Mouse (Mus musculus) right cerebral cortex, postnatal 10 days (tissue): Measurements from ENCODE around the gene Fam45a.

Experiments
- DNase-seq, 2 experiments: peaks; one replicate each; pipeline ENCODE4 v3.0.0; 2021; ENCODE audit warnings: low spot score in 2 of 2

The Fam45a gene

DNA sequence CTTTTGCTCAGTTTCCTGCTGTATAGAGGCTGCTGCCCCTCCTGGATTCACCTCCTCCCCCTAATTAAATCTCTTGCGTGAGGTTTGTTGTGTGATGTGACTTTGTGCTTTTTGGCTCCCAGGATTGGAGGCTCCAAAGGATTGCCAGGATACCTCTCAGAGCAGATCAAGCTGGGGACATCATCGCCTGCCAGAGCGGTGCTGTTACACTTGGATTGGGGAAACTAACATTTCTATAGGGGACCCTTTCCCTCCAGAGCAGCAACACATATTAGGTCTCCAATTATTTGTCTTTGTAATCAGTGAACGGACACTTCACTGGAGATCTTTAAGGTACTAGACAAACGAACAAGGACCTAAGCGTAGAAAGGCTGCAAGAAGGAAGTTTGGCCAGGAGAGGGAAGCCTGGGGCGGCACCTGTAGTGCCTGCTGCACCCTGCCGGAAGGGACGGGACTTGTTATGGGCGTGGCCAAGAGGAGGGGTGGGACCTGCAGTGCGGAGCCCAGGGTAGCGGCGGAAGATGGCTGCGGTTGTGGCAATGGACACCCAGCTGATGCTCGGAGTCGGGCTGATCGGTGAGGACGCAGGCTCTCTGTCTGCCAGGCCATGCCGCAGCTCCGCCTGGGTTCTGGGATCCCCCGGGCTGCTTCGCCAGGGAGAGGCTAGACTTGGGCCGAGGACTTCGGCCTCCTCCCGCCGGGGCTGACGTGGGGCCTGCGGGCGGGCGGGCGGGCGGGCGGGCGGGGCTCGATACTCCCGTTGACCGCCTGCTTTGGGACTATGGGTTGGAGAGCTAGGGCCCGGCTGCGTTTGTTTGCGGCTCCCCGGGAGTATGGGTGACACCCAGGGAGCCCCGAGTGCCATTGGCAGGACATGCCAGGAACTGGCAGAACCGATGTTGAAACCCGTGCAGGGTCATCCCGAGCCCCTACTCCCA, at the start of gene Fam45a:
Gene Fam45a, plus strand, starts transcription at position 488 of the 938 bp plus-strand sequence.
- peak; percentile 94 for DNase-seq

DNA sequence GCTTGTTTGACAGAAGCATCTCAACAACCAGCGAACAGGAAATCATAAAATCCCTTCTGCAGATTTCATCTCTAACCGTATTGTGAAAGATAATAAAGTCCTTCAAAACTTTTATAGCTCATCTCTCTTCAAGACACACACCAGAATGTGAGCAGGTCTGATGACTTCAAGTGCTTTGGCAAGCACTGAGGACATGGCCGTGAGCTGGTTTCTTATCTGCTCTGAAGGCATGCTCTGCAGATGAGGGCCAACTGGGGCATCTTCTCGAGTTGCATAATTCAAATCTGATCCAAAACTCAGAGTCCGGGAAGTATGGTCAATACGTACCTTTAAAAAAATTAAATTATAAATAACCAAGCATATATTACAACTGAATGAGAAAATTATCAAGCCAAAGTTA, 38.0 kb upstream of the Fam45a start:
- no peak for DNase-seq

DNA sequence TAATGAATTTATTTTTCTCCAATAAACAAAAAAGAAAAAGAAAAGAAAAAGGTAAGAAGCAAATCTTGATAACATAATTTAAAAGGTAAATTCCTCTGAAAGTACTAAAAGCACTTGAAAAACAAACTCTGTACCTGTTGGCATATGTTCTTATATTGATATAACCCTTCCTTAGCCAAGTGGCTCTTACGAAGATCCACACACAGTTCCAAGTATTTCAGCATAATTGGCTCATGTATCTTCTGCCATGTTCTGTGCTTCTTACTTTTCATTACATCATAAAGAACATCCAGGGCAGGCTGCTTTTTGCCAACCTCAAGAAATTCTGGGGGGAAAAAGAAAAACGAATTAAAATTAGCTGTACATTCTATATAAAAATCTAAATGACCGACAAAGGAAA, 29.4 kb upstream of the Fam45a start:
- DNase-seq = no peak

DNA sequence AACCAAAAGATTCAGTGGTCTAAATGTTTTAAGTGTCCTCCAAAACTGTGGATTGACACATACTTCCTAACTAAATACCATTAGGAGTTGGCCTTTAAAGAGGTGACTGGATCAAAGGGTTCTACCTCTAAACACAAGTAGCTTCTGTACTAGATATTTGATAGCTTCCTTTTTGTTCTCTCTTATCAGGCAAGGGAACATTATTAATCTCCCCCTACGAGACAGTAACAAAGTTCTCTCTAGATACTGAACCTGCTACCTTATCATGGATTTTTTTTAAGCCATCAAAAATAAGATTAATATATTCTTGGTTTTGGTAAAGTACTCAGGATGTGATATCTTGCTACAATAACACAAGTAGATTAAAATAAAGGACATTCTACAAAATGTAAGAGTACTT, 26.7 kb upstream of the Fam45a start:
- no peak for DNase-seq

DNA sequence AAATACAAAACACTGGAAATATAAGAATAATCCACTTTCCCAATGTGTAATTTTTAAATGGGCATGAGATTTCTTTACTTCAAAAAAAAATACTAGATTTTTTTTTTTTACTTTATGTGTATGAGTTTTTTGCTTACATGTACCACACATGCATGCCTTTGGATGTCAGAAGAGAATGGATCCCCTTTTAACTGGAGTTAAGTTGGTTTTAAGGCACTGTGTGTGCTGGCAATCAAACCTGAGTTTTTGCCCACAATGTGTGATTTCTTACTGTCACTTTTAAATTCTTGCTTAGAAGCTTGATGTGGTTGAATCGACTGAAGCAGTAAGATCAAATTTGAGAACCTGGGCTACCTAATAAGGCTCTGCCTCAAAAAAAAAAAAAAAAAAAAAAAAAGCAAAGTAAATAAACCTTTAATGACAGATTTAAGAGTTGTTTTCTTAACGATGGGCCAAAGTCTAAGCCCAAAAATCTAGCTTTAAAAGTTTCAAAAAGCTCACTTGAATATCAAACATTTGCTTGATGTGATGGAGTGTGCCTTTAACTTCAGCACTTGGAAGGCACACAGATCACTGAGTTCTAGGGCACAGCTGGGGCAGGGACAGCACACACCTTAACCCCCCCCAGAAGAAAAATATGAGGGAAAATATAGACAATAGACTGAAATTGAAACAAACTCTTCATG, 23.8 kb upstream of the Fam45a start:
- DNase-seq = no peak

DNA sequence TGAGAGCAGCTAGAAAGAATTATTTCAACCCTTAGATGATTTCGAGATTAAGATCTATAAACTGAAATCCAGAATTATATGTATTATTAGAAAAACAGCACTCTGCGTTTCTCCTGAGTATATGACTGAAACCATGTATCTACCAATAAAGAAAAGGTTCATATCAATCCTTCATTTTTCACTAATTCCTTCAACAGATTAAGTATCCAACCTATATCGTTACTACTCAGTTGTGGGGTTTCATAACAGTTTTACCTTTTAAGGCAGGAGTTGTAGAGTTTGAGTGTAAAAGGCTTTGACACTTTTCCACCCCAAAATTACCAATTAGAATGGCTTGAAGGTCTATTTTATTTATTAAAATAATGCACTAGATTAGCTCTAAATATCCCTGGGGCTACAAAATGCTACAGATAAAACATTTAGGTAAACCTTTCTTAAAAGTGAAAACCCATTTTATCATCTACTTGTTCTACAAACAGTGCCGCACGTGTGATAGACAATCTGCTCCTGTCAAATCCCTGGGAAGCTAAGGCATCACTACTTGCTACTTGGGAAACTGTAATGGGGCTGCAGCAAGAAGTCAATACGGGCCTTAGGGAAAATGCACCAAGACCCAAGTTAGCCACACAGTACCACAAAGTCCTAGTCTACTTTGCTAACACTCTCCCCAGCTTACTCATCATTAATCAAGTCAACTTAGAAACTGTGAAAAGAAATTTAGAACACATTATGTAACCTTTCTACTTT, 23.0 kb upstream of the Fam45a start:
- DNase-seq = no peak

DNA sequence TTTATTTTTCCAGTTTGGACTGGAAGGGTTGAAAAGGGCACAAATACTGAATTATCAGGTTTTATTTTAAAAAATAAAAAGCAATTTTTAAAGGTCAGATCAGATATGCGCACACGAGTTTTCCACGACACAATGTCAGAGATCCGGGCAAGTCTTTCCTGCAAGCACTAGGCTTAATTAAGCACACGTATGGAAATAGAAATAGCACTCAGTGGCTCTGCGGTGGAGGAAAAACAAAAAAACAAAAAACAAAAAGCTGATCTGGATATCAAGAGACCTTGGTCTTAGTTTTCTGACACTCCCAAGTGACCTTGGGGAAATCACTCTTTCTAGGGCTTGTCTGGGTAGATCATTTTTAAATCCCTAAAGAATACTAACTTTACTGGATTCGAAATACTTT, 21.9 kb upstream of the Fam45a start:
- no peak for DNase-seq

DNA sequence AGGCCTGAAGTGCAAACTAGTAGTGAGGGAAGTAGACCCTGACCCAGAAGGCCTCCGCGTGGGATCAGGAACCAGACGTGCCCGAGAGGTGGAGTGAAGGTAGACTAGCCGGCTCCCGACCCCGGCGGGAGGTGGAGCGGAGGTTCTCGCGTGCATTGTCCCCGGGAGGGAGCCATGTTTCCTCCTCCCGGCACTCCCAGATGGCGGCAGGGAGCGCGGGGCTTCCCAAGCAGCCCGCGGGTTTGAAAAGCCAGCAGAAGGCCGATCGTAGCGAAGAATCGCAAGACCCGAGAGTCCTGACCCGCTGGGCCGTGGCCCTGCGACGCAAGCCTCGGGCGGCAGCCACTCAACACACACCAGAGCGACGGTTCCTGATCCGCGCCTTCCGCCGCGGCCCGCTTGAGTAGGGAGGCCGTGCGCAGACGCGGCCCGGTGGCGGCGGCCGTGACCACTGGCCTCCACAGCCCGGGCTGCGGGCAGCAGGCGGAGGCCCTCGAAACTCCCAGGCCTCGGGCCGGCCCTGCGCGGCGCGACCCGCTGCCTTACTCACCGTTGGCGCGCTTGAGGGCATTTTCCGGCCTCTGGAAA, 21.4 kb upstream of the Fam45a start:
- DNase-seq = peak; percentile 57 to 63

DNA sequence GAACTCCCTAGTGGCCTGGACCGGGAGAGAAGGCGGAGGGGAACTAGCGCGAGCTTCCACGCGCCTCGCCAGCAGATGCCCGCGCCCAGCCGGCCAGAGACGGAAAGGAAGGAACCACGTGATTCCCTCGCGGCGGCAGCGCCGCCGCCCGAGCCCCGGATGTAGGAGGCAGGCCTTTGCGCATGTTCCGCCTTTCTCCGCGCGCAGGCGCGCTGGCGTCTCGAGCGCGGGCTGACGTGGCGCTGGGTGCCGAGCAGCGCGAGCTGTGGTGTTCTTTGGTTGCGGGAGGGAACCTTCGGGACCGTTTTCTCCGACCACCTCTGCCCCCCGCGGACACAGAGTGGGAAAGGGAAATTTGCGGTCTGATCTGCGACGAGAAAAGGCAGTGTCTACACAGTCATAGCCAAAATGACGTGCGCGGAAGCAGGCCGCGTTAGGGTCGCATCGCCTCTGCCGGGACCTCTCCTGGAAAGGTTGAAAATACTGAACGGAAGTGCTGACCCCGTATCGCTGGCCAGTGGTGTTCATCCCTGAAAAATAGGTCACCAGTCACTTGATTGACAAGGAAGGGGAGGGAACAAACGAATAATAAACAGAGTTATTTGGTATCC, 20.7 kb upstream of the Fam45a start, which contains the start of gene Eif3a:
Gene Eif3a, minus strand, starts transcription at position 108 of the 611 bp plus-strand sequence.
- peak; percentile 96 to 98 for DNase-seq

DNA sequence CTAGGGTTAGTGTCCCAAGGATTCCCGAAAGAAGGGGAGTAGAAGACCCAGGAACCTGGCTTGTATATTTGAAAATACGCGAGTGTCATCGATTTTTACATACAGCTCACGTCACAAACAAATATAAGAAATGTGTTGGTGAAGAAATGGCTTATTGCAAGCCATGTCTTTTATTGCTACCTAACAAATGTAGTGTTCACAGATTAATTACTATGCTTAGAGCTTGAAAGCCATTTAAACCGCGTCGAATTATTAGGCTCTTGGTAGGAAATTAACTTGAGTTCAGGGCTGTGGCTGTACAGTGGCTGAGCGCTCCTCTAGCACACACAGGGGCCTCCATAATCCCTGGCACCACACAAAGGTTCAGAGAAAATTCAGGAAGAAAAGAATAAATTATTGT, 20.2 kb upstream of the Fam45a start:
- DNase-seq = no peak

DNA sequence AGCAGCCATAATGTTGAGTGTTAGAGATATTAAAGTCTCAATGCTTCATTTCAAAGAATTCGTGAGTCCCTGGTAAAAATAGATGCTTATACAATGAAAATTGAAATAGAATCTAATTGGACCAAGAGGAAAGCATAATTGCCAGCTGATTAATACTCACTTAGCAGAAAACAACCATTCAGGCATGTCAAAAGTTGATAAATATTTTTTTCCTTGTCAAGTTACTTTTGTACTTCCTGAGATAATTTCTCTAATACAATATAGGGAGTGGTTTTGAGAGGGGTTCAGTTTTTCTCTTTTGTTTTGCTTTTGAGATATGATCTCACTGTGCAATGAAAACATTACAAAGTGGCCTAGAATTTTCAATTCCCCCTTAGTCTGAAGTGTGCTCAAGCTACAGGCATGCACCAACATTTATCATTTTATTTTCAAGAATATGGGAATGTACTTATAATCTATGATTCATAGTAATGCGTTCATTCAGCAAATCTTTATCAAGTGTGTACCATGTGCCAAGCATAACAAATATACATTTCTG, 18.1 kb upstream of the Fam45a start:
- no peak for DNase-seq

DNA sequence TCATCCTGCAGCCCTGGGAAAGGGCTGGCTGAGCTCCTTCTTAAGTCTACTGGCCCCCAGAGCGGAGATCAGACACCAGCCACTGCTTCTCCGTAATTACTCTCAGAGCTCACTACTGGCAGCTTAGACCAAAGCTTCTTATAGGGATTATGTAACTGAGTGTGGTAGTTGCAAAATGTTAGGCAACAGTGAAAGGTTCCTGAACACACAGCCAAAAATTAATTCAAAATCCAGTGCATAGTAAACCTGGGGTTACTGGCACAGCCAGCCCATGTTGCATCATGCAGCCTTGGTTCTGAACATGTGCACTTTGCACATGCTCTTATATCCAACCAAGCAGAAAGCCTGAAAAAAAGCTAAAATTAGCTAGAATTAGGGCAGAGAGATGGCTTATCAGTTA, 16.1 kb upstream of the Fam45a start:
- DNase-seq = no peak

DNA sequence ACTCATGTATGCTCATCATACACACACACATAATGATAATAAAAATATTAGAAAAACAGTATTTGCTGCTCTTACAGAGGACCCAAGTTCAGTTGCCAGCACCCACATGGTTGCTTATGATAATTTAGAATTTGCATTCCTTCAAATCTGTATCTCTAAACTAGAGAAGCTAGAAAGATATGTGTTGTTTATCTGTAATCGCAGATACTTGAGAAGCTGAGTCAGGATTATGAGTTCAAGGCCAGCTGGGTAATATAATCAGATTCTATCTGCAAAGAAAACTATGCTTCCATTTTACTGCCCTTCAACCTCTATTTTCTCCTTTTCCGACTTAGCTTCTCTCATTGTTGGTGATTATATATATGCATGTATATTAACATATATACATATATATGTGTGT, 14.0 kb upstream of the Fam45a start:
- DNase-seq = no peak

DNA sequence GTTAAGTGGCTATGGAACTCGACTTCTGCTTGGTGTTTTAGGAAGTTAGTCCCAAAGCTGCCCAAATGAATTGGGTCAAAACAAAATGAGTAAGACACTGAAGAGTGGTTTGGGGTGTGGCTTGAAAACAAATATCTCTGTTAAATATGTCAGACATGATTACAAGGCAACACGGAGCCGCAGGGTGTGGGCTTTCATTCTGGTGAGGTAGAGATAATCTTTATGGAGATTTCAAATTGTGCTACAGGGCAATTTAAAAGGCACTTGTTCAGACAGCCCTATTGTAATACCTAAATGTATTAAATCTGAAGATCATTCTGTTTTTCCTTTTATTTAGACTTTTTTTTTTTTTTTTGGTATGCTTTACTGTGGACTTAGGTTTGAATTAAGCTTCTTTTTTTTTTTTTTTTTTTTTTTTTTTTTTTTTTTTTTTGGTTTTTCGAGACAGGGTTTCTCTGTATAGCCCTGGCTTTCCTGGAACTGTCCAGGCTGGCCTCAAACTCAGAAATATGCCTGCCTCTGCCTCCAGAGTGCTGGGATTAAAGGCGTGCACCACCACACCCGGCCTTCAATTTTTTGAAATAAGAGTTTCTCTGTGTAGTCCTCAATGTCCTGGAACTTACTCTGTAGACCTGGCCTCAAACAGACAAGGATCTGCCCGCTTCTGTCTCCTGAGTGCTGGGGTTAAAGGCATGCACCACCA, 11.4 kb upstream of the Fam45a start:
- DNase-seq = no peak

DNA sequence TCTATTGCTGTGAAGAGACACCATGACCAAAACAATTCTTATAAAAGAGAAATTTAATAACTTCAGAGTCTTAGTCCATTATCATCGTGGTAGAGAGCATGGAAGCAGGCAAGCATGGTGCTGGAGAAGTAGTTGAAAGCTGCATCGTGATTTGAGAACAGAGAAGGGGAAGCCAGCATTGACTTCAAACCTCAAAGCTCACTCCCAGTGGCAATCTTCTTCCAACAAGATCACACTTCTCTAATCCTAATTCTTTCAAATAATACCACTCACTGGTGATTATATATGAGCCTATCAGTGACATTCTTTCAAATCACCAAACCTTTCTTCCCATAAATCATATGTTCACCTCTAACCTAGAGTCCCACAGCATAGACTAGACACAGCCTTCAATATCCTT, 6.5 kb upstream of the Fam45a start:
- DNase-seq = no peak

DNA sequence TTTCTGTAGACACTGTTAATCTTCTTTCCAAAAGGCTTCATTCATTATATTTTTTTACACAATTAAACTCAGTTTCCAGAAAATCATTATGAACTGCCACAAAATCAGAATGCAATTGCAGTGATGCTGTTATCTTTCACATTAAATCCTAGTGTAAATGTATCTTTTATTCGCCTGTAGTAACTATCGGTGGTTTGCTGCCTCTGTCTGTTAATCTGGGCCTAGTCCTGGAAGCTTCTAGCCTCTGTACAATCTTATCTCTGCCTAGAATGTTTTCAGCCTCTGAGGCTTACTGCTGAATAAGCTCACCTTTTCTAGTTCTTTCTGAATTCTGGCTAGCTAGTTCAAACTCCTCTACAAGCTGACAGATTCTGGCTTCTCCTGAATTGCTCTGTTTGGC, 1.5 kb upstream of the Fam45a start:
- DNase-seq = no peak

DNA sequence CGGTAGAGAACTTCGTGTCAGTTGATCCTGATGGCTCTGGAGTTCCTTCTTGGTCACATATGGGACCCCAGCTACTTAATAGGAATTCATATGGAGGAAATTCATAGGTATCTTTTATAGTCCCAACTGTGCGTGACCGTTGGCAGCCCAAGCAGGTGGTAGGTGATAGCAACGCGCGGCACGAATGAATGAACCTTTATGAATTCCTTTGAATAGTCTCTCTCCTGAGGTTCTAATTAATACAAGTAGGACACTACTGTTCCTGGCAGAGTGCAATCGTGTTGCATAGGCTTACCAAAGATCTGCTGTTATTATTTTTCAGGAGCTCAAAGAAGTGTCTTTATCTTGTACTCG, 628 bp downstream of the Fam45a start:
- peak; percentile 24 to 34 for DNase-seq

DNA sequence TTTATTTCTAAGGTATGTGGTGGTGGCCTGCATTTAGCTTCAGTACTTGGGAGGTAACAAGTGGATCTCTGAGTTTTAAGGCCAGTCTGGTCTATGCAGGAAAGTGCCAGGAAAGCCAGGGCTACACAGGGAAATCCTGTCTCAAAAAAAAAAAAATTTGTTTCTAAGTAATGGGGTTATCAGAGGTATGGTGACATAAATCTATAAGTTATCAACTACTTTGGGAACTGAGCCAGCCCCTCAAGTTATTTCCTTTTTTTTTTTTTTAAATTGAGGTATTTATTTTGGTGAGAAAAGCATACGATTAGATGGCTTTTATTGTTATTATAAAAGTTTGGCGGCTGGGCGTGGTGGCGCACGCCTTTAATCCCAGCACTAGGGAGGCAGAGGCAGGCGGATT, 1.7 kb downstream of the Fam45a start:
- DNase-seq = no peak

DNA sequence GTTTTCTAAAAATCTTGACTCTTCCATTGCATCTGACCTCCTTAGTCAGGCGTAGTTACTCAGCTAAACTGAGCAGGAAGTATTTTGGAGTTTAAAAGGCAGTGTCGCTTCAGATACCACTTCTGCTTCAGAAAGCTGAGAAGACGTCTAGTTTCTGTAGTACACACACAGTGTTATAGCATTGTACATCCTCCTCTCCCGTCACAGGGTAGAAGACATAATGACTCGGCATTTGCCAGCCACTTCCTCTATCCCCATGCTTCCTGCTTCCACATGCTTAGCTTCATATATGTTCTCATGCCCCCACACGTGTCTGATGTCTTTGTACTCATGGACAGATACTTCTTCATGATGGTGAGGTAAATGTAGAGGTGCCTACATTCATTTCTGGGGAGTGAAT, 7.3 kb downstream of the Fam45a start:
- peak in 1 of 2 experiments; percentile 24 for DNase-seq

DNA sequence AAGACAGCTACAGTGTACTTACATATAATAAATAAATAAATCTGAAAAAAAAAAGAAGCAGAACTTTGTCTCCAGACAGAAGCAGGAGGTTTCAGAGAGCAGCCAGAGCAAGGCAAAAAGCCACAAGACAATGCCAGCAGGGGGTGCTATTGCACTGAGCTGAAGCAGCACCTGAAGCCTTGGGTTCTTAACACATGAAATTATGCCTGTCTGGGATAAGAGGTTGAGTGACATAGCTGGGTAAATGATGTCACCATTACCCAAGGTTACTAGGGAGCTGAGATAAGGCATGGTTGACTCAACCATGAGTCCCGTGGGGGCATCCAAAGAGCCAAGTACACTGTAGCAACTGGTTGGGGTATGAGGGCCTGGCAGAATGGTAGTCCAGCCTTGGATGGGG, 26.4 kb downstream of the Fam45a start:
- peak; percentile 50 to 71 for DNase-seq

DNA sequence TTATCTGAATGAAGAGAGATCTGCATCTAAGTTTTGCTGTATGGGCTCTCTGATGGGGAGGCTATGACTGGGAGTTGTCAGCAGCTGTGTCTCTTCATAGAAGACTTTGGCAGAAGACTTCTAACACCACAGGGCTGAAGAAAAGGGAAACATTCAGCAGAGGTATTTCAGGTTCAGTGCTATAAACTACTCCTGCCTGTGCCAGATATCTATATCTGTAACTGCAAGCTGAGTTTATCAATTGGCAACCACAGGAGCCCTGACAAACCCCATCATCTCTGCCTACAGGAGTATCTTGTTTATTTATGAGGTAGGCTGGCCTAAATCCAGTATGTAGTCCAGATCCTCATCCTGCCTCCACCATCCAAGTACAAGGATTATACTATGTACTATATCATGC, 31.9 kb downstream of the Fam45a start:
- DNase-seq = no peak
